Mouse (Mus musculus): Measurements from ENCODE around the gene Zfp131. TPM values are rescaled to one million over a fixed set of nuclear protein-coding genes. Genes with fewer than 3 reads are reported as not detected.
"Not testable (repeated sequence)": the region's sequence is repeated elsewhere in the genome, so short reads cannot be mapped to it uniquely, and the experiment has no call there.

The Zfp131 gene
- 20.7 and 20.8 TPM in 2 replicates for polyA plus RNA-seq (2015; fragmentation: Nextera tagmentation; extraction: Ambion mirVana)

GRCm38 (mm10) chr13:119790761-119791579 is at the start of gene Zfp131:
Zfp131 (minus strand) TSS chr13:119790889.
- H3K4me2 ChIP-seq = peak within 1 kb of the TSS; percentile 91
- H3K4me1 ChIP-seq = peaks cover 19% of the 10 kb centered on the region
- H3K9me3 ChIP-seq = no peaks in the 10 kb centered on the region
- under 1% methylated on average over 58 of the region's 86 CpGs for WGBS
- H3K9ac ChIP-seq = peak within 1 kb of the TSS; percentile 97
- H3K27me3 ChIP-seq (replicated peaks) = no peaks in the 10 kb centered on the region
- H3K36me3 ChIP-seq = peaks cover 29% of the 10 kb centered on the region
- peak; percentile 98 for ATAC-seq (ENCODE audit: extremely low read depth, insufficient number of reproducible peaks, low FRiP score, low TSS enrichment)
- H3K27ac ChIP-seq (replicated peaks) = peak within 1 kb of the TSS; percentile 98
- H3K4me3 ChIP-seq = peak within 1 kb of the TSS; percentile 89

- not testable (repeated sequence) for H3K4me1 ChIP-seq; ATAC-seq (ENCODE audit: extremely low read depth, insufficient number of reproducible peaks, low FRiP score, low TSS enrichment); H3K4me2 ChIP-seq; H3K4me3 ChIP-seq; H3K36me3 ChIP-seq; H3K9ac ChIP-seq; H3K9me3 ChIP-seq; H3K27ac ChIP-seq (replicated peaks)
- peaks cover 22% of the 10 kb centered on the region for H3K27me3 ChIP-seq (replicated peaks)
- 24% methylated on average over 6 of the region's 6 CpGs for WGBS
These were observed 49.3 kb upstream of the Zfp131 start for GRCm38 (mm10) chr13:119839982-119840381.

- H3K9ac ChIP-seq; H3K4me2 ChIP-seq; ATAC-seq (ENCODE audit: extremely low read depth, insufficient number of reproducible peaks, low FRiP score, low TSS enrichment); H3K4me1 ChIP-seq; H3K27ac ChIP-seq (replicated peaks); H3K4me3 ChIP-seq; H3K9me3 ChIP-seq; H3K36me3 ChIP-seq: not testable (repeated sequence)
- 5% methylated on average over 14 of the region's 23 CpGs for WGBS
- peaks cover 25% of the 10 kb centered on the region for H3K27me3 ChIP-seq (replicated peaks)
These were observed 47.1 kb upstream of the Zfp131 start for GRCm38 (mm10) chr13:119837719-119838337.

GRCm38 (mm10) chr13:119836324-119836811 is 45.7 kb upstream of the Zfp131 start:
- not testable (repeated sequence) for H3K9me3 ChIP-seq; H3K27ac ChIP-seq (replicated peaks); H3K36me3 ChIP-seq; ATAC-seq (ENCODE audit: extremely low read depth, insufficient number of reproducible peaks, low FRiP score, low TSS enrichment); H3K4me1 ChIP-seq; H3K9ac ChIP-seq
- peak overlapping the region; percentile 40 for H3K4me3 ChIP-seq
- H3K27me3 ChIP-seq (replicated peaks) = peaks cover 25% of the 10 kb centered on the region
- WGBS = 11% methylated on average over 22 of the region's 23 CpGs
- peak overlapping the region; percentile 56 for H3K4me2 ChIP-seq

- H3K36me3 ChIP-seq; ATAC-seq (ENCODE audit: extremely low read depth, insufficient number of reproducible peaks, low FRiP score, low TSS enrichment); H3K27ac ChIP-seq (replicated peaks); H3K9me3 ChIP-seq; H3K9ac ChIP-seq; H3K4me1 ChIP-seq: not testable (repeated sequence)
- 7% methylated on average over 19 of the region's 25 CpGs for WGBS
- H3K4me3 ChIP-seq = peak within 1 kb of the TSS; percentile 40
- H3K4me2 ChIP-seq = peak within 1 kb of the TSS; percentile 56
- H3K27me3 ChIP-seq (replicated peaks) = peaks cover 25% of the 10 kb centered on the region
These were observed 44.8 kb upstream of the Zfp131 start, which contains the start of gene D13Ertd608e for GRCm38 (mm10) chr13:119835320-119836056. D13Ertd608e (plus strand) TSS chr13:119836006.

- H3K36me3 ChIP-seq; ATAC-seq (ENCODE audit: extremely low read depth, insufficient number of reproducible peaks, low FRiP score, low TSS enrichment); H3K27ac ChIP-seq (replicated peaks); H3K4me1 ChIP-seq; H3K4me3 ChIP-seq; H3K27me3 ChIP-seq (replicated peaks); H3K4me2 ChIP-seq; H3K9ac ChIP-seq; H3K9me3 ChIP-seq: not testable (repeated sequence)
These were observed 39.4 kb upstream of the Zfp131 start, which contains the start of gene AF067063 for GRCm38 (mm10) chr13:119830116-119830515. AF067063 (minus strand) TSS chr13:119830216.

GRCm38 (mm10) chr13:119817579-119818206 is 27.0 kb upstream of the Zfp131 start:
- no peak overlapping the region for H3K27ac ChIP-seq (replicated peaks)
- no peak overlapping the region for H3K4me2 ChIP-seq
- H3K4me1 ChIP-seq = no peaks in the 10 kb centered on the region
- no peaks in the 10 kb centered on the region for H3K36me3 ChIP-seq
- no peak for ATAC-seq (ENCODE audit: extremely low read depth, insufficient number of reproducible peaks, low FRiP score, low TSS enrichment)
- WGBS = 28% methylated on average over 2 of the region's 2 CpGs
- no peak overlapping the region for H3K4me3 ChIP-seq
- H3K27me3 ChIP-seq (replicated peaks) = no peaks in the 10 kb centered on the region
- no peak overlapping the region for H3K9ac ChIP-seq
- no peaks in the 10 kb centered on the region for H3K9me3 ChIP-seq

GRCm38 (mm10) chr13:119816798-119817197 is 26.1 kb upstream of the Zfp131 start:
- Histone ChIP-seq H3K4me2 (no peak overlapping the region), H3K9me3 (no peaks in the 10 kb centered on the region), H3K4me3 (no peak overlapping the region), H3K36me3 (no peaks in the 10 kb centered on the region), H3K4me1 (no peaks in the 10 kb centered on the region), H3K9ac (no peak overlapping the region), H3K27ac (replicated peaks) (no peak overlapping the region), H3K27me3 (replicated peaks) (no peaks in the 10 kb centered on the region)
- ATAC-seq (ENCODE audit: extremely low read depth, insufficient number of reproducible peaks, low FRiP score, low TSS enrichment) = no peak
- 47% methylated on average over 8 of the region's 8 CpGs for WGBS

GRCm38 (mm10) chr13:119810031-119810430 is 19.3 kb upstream of the Zfp131 start:
- Histone ChIP-seq H3K9ac (no peak overlapping the region), H3K36me3 (no peaks in the 10 kb centered on the region), H3K4me2 (no peak overlapping the region), H3K27me3 (replicated peaks) (no peaks in the 10 kb centered on the region), H3K4me1 (no peaks in the 10 kb centered on the region), H3K27ac (replicated peaks) (no peak overlapping the region), H3K9me3 (no peaks in the 10 kb centered on the region), H3K4me3 (no peak overlapping the region)
- WGBS = 69% methylated on average over 9 of the region's 9 CpGs
- ATAC-seq (ENCODE audit: extremely low read depth, insufficient number of reproducible peaks, low FRiP score, low TSS enrichment) = no peak

- Histone ChIP-seq H3K27ac (replicated peaks) (no peak overlapping the region), H3K9me3 (no peaks in the 10 kb centered on the region), H3K9ac (no peak overlapping the region), H3K36me3 (no peaks in the 10 kb centered on the region), H3K4me2 (no peak overlapping the region), H3K4me1 (no peaks in the 10 kb centered on the region), H3K4me3 (no peak overlapping the region), H3K27me3 (replicated peaks) (no peaks in the 10 kb centered on the region)
- ATAC-seq (ENCODE audit: extremely low read depth, insufficient number of reproducible peaks, low FRiP score, low TSS enrichment) = no peak
- 54% methylated on average over 2 of the region's 2 CpGs for WGBS
These were observed 18.2 kb upstream of the Zfp131 start for GRCm38 (mm10) chr13:119808937-119809336.

- H3K4me2 ChIP-seq = no peak overlapping the region
- no peaks in the 10 kb centered on the region for H3K4me1 ChIP-seq
- no peak overlapping the region for H3K4me3 ChIP-seq
- no peaks in the 10 kb centered on the region for H3K36me3 ChIP-seq
- H3K9ac ChIP-seq = no peak overlapping the region
- H3K27me3 ChIP-seq (replicated peaks) = no peaks in the 10 kb centered on the region
- H3K27ac ChIP-seq (replicated peaks) = no peak overlapping the region
- H3K9me3 ChIP-seq = no peaks in the 10 kb centered on the region
- ATAC-seq (ENCODE audit: extremely low read depth, insufficient number of reproducible peaks, low FRiP score, low TSS enrichment) = no peak
- WGBS = 49% methylated on average over 4 of the region's 4 CpGs
These were observed 7.0 kb upstream of the Zfp131 start for GRCm38 (mm10) chr13:119797656-119798055.

Measured in heart, embryonic 13.5 days (tissue).